Mouse (Mus musculus) midbrain, embryonic 10.5 days (tissue): ENCODE data around the gene Zfp287. TPM values are rescaled to one million over a fixed set of nuclear protein-coding genes. Genes with fewer than 3 reads are reported as not detected.

Experiments
- DNase-seq: peaks from one replicate; pipeline ENCODE4 v3.0.0-alpha.2; 2017; ENCODE audit warnings: low spot score
- H3K27ac ChIP-seq: fragments of 300-500 bp; sonication (generic); replicated peaks from 2 replicates; pipeline ENCODE4 v1.5.1; 2016; ENCODE audit warnings: mild to moderate bottlenecking
- H3K27me3 ChIP-seq: fragments of 300-500 bp; sonication (generic); 2 replicates; pipeline ENCODE4 v1.6.1; 2016; ENCODE audit warnings: low read depth, mild to moderate bottlenecking; ENCODE audit not compliant: poor library complexity, severe bottlenecking
- H3K36me3 ChIP-seq: fragments of 300-500 bp; sonication (generic); 2 replicates; pipeline ENCODE4 v1.6.1; 2016; ENCODE audit warnings: mild to moderate bottlenecking, moderate library complexity
- H3K4me1 ChIP-seq: fragments of 300-500 bp; sonication (generic); 2 replicates; pipeline ENCODE4 v1.6.1; 2016
- H3K4me3 ChIP-seq: fragments of 300-500 bp; sonication (generic); 2 replicates; pipeline ENCODE4 v1.5.1; 2016; ENCODE audit warnings: mild to moderate bottlenecking, moderate library complexity
- H3K9me3 ChIP-seq: fragments of 300-500 bp; sonication (generic); replicated peaks from 2 replicates; pipeline ENCODE4 v1.6.1; 2016; ENCODE audit warnings: mild to moderate bottlenecking
- WGBS: fragments of 180-500 bp; shearing (Covaris S2); methylation state at CpG from one replicate; pipeline ENCODE4 v1.1.7; 2016; 5-methylcytosine and 5-hydroxymethylcytosine counted together
- polyA plus RNA-seq: library from polyadenylated mRNA; unstranded; fragments of >200 nt; fragmentation: Nextera tagmentation; extraction: Ambion mirVana; gene quantifications from 2 replicates; pipeline ENCODE4 v1.2.1, GENCODE M21; 2016

The Zfp287 gene
- polyA plus RNA-seq, 1 experiment from 2014 or later: 13.8 TPM

GRCm38 (mm10) chr11:62651563-62651962, 80.1 kb downstream of the Zfp287 start:
- Histone ChIP-seq H3K27me3 (0 out of 2 replicates have a peak, but pooled peaks cover 3% of the 10 kb centered on the region), H3K9me3 (no peaks in the 10 kb centered on the region), H3K27ac (no peak overlapping the region), H3K4me1 (peaks cover 39% of the 10 kb centered on the region), H3K36me3 (peaks cover 51% of the 10 kb centered on the region), H3K4me3 (no peak overlapping the region)
- 93% methylated on average over 3 of the region's 3 CpGs for WGBS
- DNase-seq: no peak

Other genes with a start within 250 kb of the Zfp287 start
- gene Cenpv, start 192.6 kb downstream of the Zfp287 start, polyA plus RNA-seq: 41.7 and 53.7 TPM in 2 replicates
- gene Ubb, start 180.7 kb downstream of the Zfp287 start, polyA plus RNA-seq: 3,322 and 3,606 TPM in 2 replicates
- gene Trpv2, start 157.4 kb downstream of the Zfp287 start, polyA plus RNA-seq: 3.5 and 6.4 TPM in 2 replicates
- 10.6 and 10.8 TPM in 2 replicates for gene Lrrc75a, start 83.4 kb downstream of the Zfp287 start, polyA plus RNA-seq
- 38.7 and 40.9 TPM in 2 replicates for gene Mmgt2, start 83.2 kb downstream of the Zfp287 start, polyA plus RNA-seq
- not detected in 2 replicates for gene Gm10428, start 21.2 kb upstream of the Zfp287 start, polyA plus RNA-seq
- 23.1 and 28.7 TPM in 2 replicates for gene Zfp286, start 57.6 kb upstream of the Zfp287 start, polyA plus RNA-seq
- 2.4 and 4.3 TPM in 2 replicates for gene Trim16, start 88.3 kb upstream of the Zfp287 start, polyA plus RNA-seq
- gene Fbxw10, start 115.2 kb upstream of the Zfp287 start, polyA plus RNA-seq: 0.41 and 0.62 TPM in 2 replicates
- 43.1 and 48.3 TPM in 2 replicates for gene Tvp23b, start 147.6 kb upstream of the Zfp287 start, polyA plus RNA-seq
- gene Cdrt4, start 219.3 kb upstream of the Zfp287 start, polyA plus RNA-seq: not detected in 2 replicates